Mouse (Mus musculus) adrenal gland, postnatal 0 days (tissue): Measurements from ENCODE around the gene Pqlc2. TPM values are rescaled to one million over a fixed set of nuclear protein-coding genes. Genes with fewer than 3 reads are reported as not detected.

Source experiments
- microRNA-seq: library from miRNA; unstranded; fragments of <30 nt; microRNA quantifications from one replicate; pipeline ENCODE4, GENCODE M21; 2016; ENCODE audit warnings: borderline replicate concordance; ENCODE audit not compliant: insufficient number of aligned reads
- polyA plus RNA-seq: library from polyadenylated mRNA; unstranded; fragments of >200 nt; fragmentation: Nextera tagmentation; extraction: Ambion mirVana; gene quantifications from 2 replicates; pipeline ENCODE4 v1.2.1, GENCODE M21; 2015

Pqlc2 gene
- polyA plus RNA-seq = 11.4 and 15.2 TPM in 2 replicates

GRCm38 (mm10) chr4:139310171-139310898 is at the start of gene Pqlc2, which contains the start of gene Akr7a5:
Gene Pqlc2, minus strand, starts transcription at chr4:139310708.
Gene Akr7a5, plus strand, starts transcription at chr4:139310744.

GRCm38 (mm10) chr4:139351931-139352711 is 41.6 kb upstream of the Pqlc2 start, which contains the start of the genes Mrto4, Emc1 and Ubr4:
Gene Mrto4, minus strand, starts transcription at chr4:139352576.
Gene Emc1, plus strand, starts transcription at chr4:139352587.
Gene Ubr4, plus strand, starts transcription at chr4:139352609.

Small RNAs within 50 kb of the gene (microRNA-seq; reads per million reads assigned to microRNA genes)
- not detected for gene Gm24245
- not detected for gene Gm25732

Other genes with a start within 250 kb of the Pqlc2 start
- 0.06 and 0.09 TPM in 2 replicates for gene Htr6, start 235.1 kb downstream of the Pqlc2 start, polyA plus RNA-seq
- gene Nbl1, start 217.7 kb downstream of the Pqlc2 start, polyA plus RNA-seq = 106 and 199 TPM in 2 replicates
- gene Minos1, start 179.6 kb downstream of the Pqlc2 start, polyA plus RNA-seq = 1,209 and 1,611 TPM in 2 replicates
- 266 and 342 TPM in 2 replicates for gene Capzb, start 117.8 kb downstream of the Pqlc2 start, polyA plus RNA-seq
- 73.7 and 105 TPM in 2 replicates for gene Akr7a5, start within 50 bp of the Pqlc2 start, polyA plus RNA-seq
- gene Mrto4, start 41.9 kb upstream of the Pqlc2 start, polyA plus RNA-seq = 42.9 and 61.1 TPM in 2 replicates
- 11.7 and 18.5 TPM in 2 replicates for gene Emc1, start 41.9 kb upstream of the Pqlc2 start, polyA plus RNA-seq
- 42.0 and 49.0 TPM in 2 replicates for gene Ubr4, start 41.9 kb upstream of the Pqlc2 start, polyA plus RNA-seq
- 2.9 and 4.7 TPM in 2 replicates for gene Iffo2, start 219.8 kb upstream of the Pqlc2 start, polyA plus RNA-seq